Mouse (Mus musculus) MEL (cell line): ENCODE data around the gene Otulinl. TPM values are rescaled to one million over a fixed set of nuclear protein-coding genes. Genes with fewer than 3 reads are reported as not detected.

Experiments used
- DNase-seq: peaks from one replicate; pipeline ENCODE4 v3.0.0; 2011; ENCODE audit warnings: low read depth, low spot score
- H3K27ac ChIP-seq: 2 replicates; pipeline ENCODE4 v1.5.1; 2012; ENCODE audit warnings: low read depth, mild to moderate bottlenecking, control low read depth, low read length, moderate library complexity; ENCODE audit not compliant: control insufficient read depth
- H3K27me3 ChIP-seq, 2 experiments: fragments of 150-350 bp in 1 of 2; sonication (generic) in 1 of 2; 2 replicates each; pipeline ENCODE4 v1.6.1; 2012; ENCODE audit warnings: low read length in 2 of 2, mild to moderate bottlenecking in 2 of 2, improper control_type of control experiment in 1 of 2, moderate library complexity in 1 of 2; ENCODE audit not compliant: insufficient read depth in 2 of 2, control insufficient read depth in 1 of 2
- H3K36me3 ChIP-seq, 2 experiments: 2 replicates each; pipeline ENCODE4 v1.6.1; 2012 to 2014; ENCODE audit warnings: low read length in 2 of 2, improper control_type of control experiment in 1 of 2, inconsistent platforms in 1 of 2, mild to moderate bottlenecking in 1 of 2; ENCODE audit not compliant: insufficient read depth in 2 of 2, control insufficient read depth in 1 of 2
- H3K4me1 ChIP-seq, 2 experiments: fragments of 150-350 bp in 1 of 2; sonication (generic) in 1 of 2; 2 replicates each; pipeline ENCODE4 v1.6.1; 2012; ENCODE audit warnings: low read length in 2 of 2, improper control_type of control experiment in 1 of 2, mild to moderate bottlenecking in 1 of 2; ENCODE audit not compliant: insufficient read depth in 2 of 2, control insufficient read depth in 1 of 2
- H3K4me3 ChIP-seq, 2 experiments: fragments of 150-350 bp in 1 of 2; sonication (generic) in 1 of 2; 2 replicates each; pipeline ENCODE4 v1.5.1; 2012; ENCODE audit warnings: low read depth in 2 of 2, low read length in 2 of 2, mild to moderate bottlenecking in 2 of 2, moderate library complexity in 2 of 2, control low read depth in 1 of 2, improper control_type of control experiment in 1 of 2; ENCODE audit not compliant: control insufficient read depth in 1 of 2, insufficient read depth in 1 of 2
- H3K79me2 ChIP-seq: 2 replicates; pipeline ENCODE4 v1.6.1; 2012; ENCODE audit warnings: mild to moderate bottlenecking, low read length, moderate library complexity; ENCODE audit not compliant: control insufficient read depth, poor library complexity, insufficient read depth
- H3K9ac ChIP-seq: 2 replicates; pipeline ENCODE4 v1.6.1; 2012; ENCODE audit warnings: low read depth, mild to moderate bottlenecking, control low read depth, low read length, moderate library complexity; ENCODE audit not compliant: control insufficient read depth, poor library complexity, severe bottlenecking
- H3K9me3 ChIP-seq: fragments of 150-350 bp; sonication (generic); replicated peaks from 2 replicates; pipeline ENCODE4 v1.6.1; 2012; ENCODE audit warnings: mild to moderate bottlenecking, low read length, improper control_type of control experiment, moderate library complexity; ENCODE audit not compliant: insufficient read depth
- CTCF ChIP-seq, 3 experiments: IDR thresholded peaks in 2 of 3; conservative IDR thresholded peaks in 1 of 3; 2 replicates each; pipeline ENCODE4 v1.5.1; 2011 to 2012; ENCODE audit warnings: low read length in 3 of 3, low read depth in 2 of 3, mild to moderate bottlenecking in 2 of 3, improper control_type of control experiment in 1 of 3, inconsistent platforms in 1 of 3, mixed read lengths in 1 of 3, moderate library complexity in 1 of 3; ENCODE audit not compliant: control insufficient read depth in 1 of 3, insufficient read depth in 1 of 3, poor library complexity in 1 of 3, severe bottlenecking in 1 of 3
- ELF1 ChIP-seq: IDR thresholded peaks from 2 replicates; pipeline ENCODE4 v1.6.1; 2014; ENCODE audit warnings: low read depth, mild to moderate bottlenecking, inconsistent platforms, low read length, improper control_type of control experiment, moderate library complexity
- EP300 ChIP-seq, 2 experiments: IDR thresholded peaks; 2 replicates each; pipeline ENCODE4 v1.6.1; 2011; ENCODE audit warnings: improper control_type of control experiment in 2 of 2, low read length in 2 of 2, low read depth in 1 of 2, mild to moderate bottlenecking in 1 of 2
- ETS1 ChIP-seq: IDR thresholded peaks from 2 replicates; pipeline ENCODE4 v1.6.1; 2012; ENCODE audit warnings: low read depth, mild to moderate bottlenecking, inconsistent platforms, low read length, improper control_type of control experiment, moderate library complexity
- GABPA ChIP-seq: IDR thresholded peaks from 2 replicates; pipeline ENCODE4 v1.6.1; 2012; ENCODE audit warnings: low read depth, mild to moderate bottlenecking, inconsistent platforms, low read length, improper control_type of control experiment, moderate library complexity
- GATA1 ChIP-seq: IDR thresholded peaks from 2 replicates; pipeline ENCODE4 v1.6.1; 2011; ENCODE audit warnings: low read depth, low read length, improper control_type of control experiment
- MAX ChIP-seq: IDR thresholded peaks from 2 replicates; pipeline ENCODE4 v1.6.1; 2011; ENCODE audit warnings: low read length, improper control_type of control experiment
- MYB ChIP-seq: IDR thresholded peaks from 2 replicates; pipeline ENCODE4 v1.6.1; 2011; ENCODE audit warnings: mild to moderate bottlenecking, low read depth, low read length, improper control_type of control experiment
- MYC ChIP-seq: IDR thresholded peaks from 2 replicates; pipeline ENCODE4 v1.6.1; 2011; ENCODE audit warnings: low read depth, mild to moderate bottlenecking, low read length, improper control_type of control experiment, moderate library complexity
- POLR2A ChIP-seq, 2 experiments: IDR thresholded peaks; 2 replicates each; pipeline ENCODE4 v1.6.1; 2011 to 2012; ENCODE audit warnings: low read length in 2 of 2, mild to moderate bottlenecking in 2 of 2, control low read depth in 1 of 2, improper control_type of control experiment in 1 of 2, low read depth in 1 of 2, moderate library complexity in 1 of 2; ENCODE audit not compliant: control insufficient read depth in 1 of 2, insufficient read depth in 1 of 2, poor library complexity in 1 of 2
- RAD21 ChIP-seq: IDR thresholded peaks from 2 replicates; pipeline ENCODE4 v1.6.1; 2011; ENCODE audit warnings: mild to moderate bottlenecking, low read depth, low read length, improper control_type of control experiment
- TAL1 ChIP-seq: IDR thresholded peaks from 2 replicates; pipeline ENCODE4 v1.6.1; 2012; ENCODE audit warnings: mild to moderate bottlenecking, inconsistent platforms, low read length, moderate library complexity, mixed read lengths
- TCF12 ChIP-seq: IDR thresholded peaks from 2 replicates; pipeline ENCODE4 v1.6.1; 2014; ENCODE audit warnings: low read depth, mild to moderate bottlenecking, inconsistent platforms, low read length, improper control_type of control experiment, moderate library complexity
- USF2 ChIP-seq, 2 experiments: IDR thresholded peaks; 2 replicates each; pipeline ENCODE4 v1.6.1; 2011 to 2012; ENCODE audit warnings: improper control_type of control experiment in 2 of 2, low read length in 2 of 2, borderline replicate concordance in 1 of 2, inconsistent platforms in 1 of 2, low read depth in 1 of 2, mild to moderate bottlenecking in 1 of 2; ENCODE audit not compliant: insufficient read depth in 1 of 2
- ZMIZ1 ChIP-seq: IDR thresholded peaks from 2 replicates; pipeline ENCODE4 v1.6.1; 2012; ENCODE audit warnings: low read depth, mild to moderate bottlenecking, inconsistent platforms, low read length, improper control_type of control experiment, moderate library complexity
- ZNF384 ChIP-seq: IDR thresholded peaks from 2 replicates; pipeline ENCODE4 v1.6.1; 2012; ENCODE audit warnings: low read depth, mild to moderate bottlenecking, inconsistent platforms, low read length, improper control_type of control experiment
- polyA plus RNA-seq, 2 experiments: library from polyadenylated mRNA; stranded (reverse) in 1 of 2; unstranded in 1 of 2; fragments of >175 nt in 1 of 2; fragments of >200 nt in 1 of 2; gene quantifications; 2 replicates each; pipeline versions ENCODE4 v1.2.1 to v1.2.4; 2012; ENCODE audit warnings: low replicate concordance in 2 of 2, low read depth in 1 of 2; ENCODE audit not compliant: insufficient read length in 2 of 2, insufficient read depth in 1 of 2, missing spikeins in 1 of 2
- total RNA-seq: library from RNA; depleted of rRNA; stranded (reverse); fragments of 300-350 nt; gene quantifications from 2 replicates; pipeline ENCODE4 v1.2.3, GENCODE M21; 2012; rRNA removed

Gene Otulinl
- total RNA-seq (0.42 and 0.50 TPM in 2 replicates), polyA plus RNA-seq (under 1 TPM in 1 of 2 experiments, not detected in 1; 0.14 TPM)

DNA sequence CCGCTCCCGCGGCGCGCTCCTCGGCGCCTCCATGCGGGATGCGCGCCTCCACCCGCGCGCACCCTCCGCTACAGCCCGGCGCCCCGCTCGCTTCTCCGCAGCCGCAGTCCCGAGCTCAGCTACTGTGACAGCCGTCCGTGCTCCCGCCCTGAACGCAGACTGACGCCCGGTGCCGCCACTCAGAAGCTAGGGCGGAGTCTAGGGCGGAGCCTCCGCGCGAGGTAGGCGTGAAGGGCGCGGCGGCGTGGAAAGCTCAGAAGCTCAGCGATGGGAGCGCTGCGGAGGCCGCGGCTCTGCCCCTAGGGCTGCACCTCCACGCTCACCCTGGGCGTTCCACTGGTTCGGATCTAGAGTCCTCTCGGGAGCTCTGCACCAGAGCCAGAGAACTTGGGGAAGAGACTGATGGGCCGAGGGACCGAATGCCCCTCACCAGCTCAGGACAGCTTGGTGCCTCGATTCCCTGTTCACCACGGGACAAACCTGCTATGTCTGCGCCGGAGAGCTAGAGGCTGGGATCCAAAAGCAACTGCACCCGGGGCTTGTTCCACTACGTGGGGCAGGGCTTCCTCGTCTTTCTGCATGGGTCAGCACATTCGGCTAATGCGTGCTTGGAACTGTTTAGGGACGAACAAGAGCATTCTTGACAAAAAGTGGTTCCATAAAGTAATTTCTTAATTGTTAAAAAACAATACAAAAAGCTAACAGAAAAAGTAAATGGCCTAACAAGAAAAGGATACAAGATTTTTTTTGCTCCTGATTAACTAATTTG lies at the start of gene Otulinl:
Gene Otulinl, minus strand, starts transcription at position 161 of the 769 bp plus-strand sequence.
- Histone ChIP-seq H3K79me2 (no peaks in the 10 kb centered on the region), H3K27me3 (no peaks in the 10 kb centered on the region), H3K36me3 (no peaks in the 10 kb centered on the region), H3K4me3 (no peak within 1 kb of the TSS), H3K9ac (no peak within 1 kb of the TSS), H3K4me1 (no peaks in the 10 kb centered on the region), H3K27ac (no peak within 1 kb of the TSS), H3K9me3 (no peaks in the 10 kb centered on the region)
- no peak for TF ChIP-seq GATA1
- no peak for TF ChIP-seq RAD21
- TF ChIP-seq GABPA: no peak
- no peak for DNase-seq

DNA sequence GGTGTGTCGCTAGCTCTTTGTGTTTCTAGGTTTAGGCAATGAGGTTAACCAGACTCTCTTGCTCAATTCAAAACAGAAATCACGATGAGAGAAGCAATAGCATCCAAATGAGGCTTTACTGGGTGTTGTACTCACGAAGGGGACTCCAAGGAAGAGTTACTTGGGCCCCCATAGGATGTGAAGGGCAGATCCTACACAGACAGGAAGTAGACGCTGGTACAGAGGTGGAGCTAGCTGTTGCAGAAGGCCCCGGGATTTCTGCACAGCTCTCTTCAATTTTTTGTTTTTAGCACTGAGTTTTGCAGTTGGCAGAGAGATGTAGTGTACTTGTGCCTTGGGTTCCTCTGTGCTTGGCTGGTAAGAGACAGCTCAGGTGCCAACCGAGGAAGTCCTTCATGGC lies 44.8 kb upstream of the Otulinl start:
- Histone ChIP-seq H3K9me3 (no peaks in the 10 kb centered on the region), H3K9ac (no peak overlapping the region), H3K4me1 (peaks cover 2 to 17% of the 10 kb centered on the region in 2 experiments; a peak in 3 of 4 replicates), H3K27ac (no peak overlapping the region), H3K4me3 (no peak overlapping the region), H3K79me2 (no peaks in the 10 kb centered on the region), H3K27me3 (no peaks in the 10 kb centered on the region), H3K36me3 (peaks cover 0 to 3% of the 10 kb centered on the region in 2 experiments; a peak in 1 of 4 replicates)
- DNase-seq: no peak
- TF ChIP-seq ZNF384: no peak
- TF ChIP-seq POLR2A (IDR thresholded peaks at IDR 0.05; ENCODE audit: control insufficient read depth in 1 of 2, insufficient read depth in 1 of 2, low read depth in 1 of 2, low read length in 2 of 2, poor library complexity in 1 of 2): no peak
- no peak for TF ChIP-seq MYB
- TF ChIP-seq CTCF (IDR thresholded peaks at IDR 0.05 in 2 of 3, conservative IDR thresholded peaks at IDR 0.05 in 1 of 3; ENCODE audit: control insufficient read depth in 1 of 3, insufficient read depth in 1 of 3, low read depth in 2 of 3, low read length in 3 of 3, poor library complexity in 1 of 3, severe bottlenecking in 1 of 3): no peak
- TF ChIP-seq RAD21: no peak
- no peak for TF ChIP-seq MAX
- no peak for TF ChIP-seq USF2 (IDR thresholded peaks at IDR 0.05; ENCODE audit: borderline replicate concordance in 1 of 2, insufficient read depth in 1 of 2, low read depth in 1 of 2, low read length in 2 of 2)
- TF ChIP-seq MYC: no peak

DNA sequence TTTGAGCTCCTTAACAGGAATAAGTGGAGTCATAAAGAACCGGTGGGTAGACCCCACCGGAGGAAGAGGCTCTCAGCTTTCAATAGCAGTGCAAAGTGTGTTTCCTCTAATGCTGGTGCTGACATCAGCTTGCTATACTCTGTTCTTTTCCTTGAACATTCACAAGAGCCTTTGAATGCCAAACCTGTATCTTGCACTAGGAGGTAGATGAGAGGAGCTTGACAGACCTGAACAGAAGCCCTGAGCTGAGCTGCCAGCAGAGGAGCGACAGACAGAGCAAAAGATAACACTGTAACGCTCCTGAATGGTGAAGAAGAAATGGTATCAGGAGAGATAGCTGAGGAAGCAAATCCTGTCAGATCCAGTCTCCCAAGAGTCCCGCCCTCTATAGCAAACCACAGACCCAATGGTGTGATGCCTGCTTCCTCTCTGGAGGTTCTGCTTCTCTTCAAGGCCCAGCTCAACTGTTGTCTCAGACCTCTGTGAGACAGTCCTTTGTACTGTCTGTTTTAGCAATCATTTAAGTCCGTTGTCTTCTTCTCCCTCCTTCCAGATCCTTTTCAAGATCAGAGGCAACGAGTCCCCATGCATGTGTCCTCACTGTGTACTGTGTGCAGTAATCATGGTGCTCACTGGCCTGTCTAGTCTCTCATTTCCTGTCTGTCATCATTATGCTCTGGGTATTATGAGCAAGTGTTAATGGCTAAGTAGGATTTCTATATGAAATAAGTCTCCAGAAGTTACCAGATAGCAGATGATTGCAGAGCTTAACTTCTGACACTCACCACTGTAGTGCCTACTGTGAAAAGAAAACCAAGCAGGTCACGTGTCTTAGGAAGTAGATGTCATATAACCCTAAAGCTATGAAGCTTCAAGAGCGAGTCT lies 43.7 kb upstream of the Otulinl start:
- Histone ChIP-seq H3K4me3 (peak overlapping the region; percentile 49 to 68), H3K27ac (peak overlapping the region; percentile 36)
- peak; percentile 76 for DNase-seq

More for the DNA sequence above, 43.7 kb upstream of the Otulinl start:
- H3K36me3 ChIP-seq: peaks cover 0 to 3% of the 10 kb centered on the region in 2 experiments; a peak in 1 of 4 replicates
- H3K79me2 ChIP-seq: no peaks in the 10 kb centered on the region
- peak overlapping the region; percentile 39; the same call in 1 of the 2 replicates for H3K9ac ChIP-seq
- H3K9me3 ChIP-seq: no peaks in the 10 kb centered on the region
- H3K27me3 ChIP-seq: no peaks in the 10 kb centered on the region
- peaks cover 2 to 17% of the 10 kb centered on the region in 2 experiments; a peak in 3 of 4 replicates for H3K4me1 ChIP-seq
- TF ChIP-seq POLR2A (IDR thresholded peaks at IDR 0.05; ENCODE audit: control insufficient read depth in 1 of 2, insufficient read depth in 1 of 2, low read depth in 1 of 2, low read length in 2 of 2, poor library complexity in 1 of 2) (peak in 1 of 2 experiments; percentile 51; a peak in 2 of 4 replicates), ZMIZ1 (0 out of 2 replicates have a peak, but pooled peaks have one; percentile 10), TAL1 (no peak), ELF1 (no peak), TCF12 (peak; percentile 5; the same call in 1 of the 2 replicates), GATA1 (peak; percentile 81), ETS1 (0 out of 2 replicates have a peak, but pooled peaks have one; percentile 12), EP300 (IDR thresholded peaks at IDR 0.05; ENCODE audit: low read depth in 1 of 2, low read length in 2 of 2) (peak in 1 of 2 experiments; percentile 36; a peak in 1 of 4 replicates)
